Mouse (Mus musculus) heart, postnatal 4 days (tissue): ENCODE data around the gene C8g. TPM values are rescaled to one million over a fixed set of nuclear protein-coding genes. Genes with fewer than 3 reads are reported as not detected.

Experiments
- DNase-seq: peaks from one replicate; pipeline ENCODE4 v3.0.0; 2021
- total RNA-seq, 2 experiments: library from RNA; stranded (reverse); gene quantifications; 2 replicates each; pipeline ENCODE4 v1.2.3; 2021

Gene C8g
- total RNA-seq, 2 experiments from 2014 or later: 0.45 TPM; not detected in 1

- no peak for DNase-seq
These were observed 1.4 kb downstream of the C8g start for GRCm38 (mm10) chr2:25500071-25500575.

DNA sequence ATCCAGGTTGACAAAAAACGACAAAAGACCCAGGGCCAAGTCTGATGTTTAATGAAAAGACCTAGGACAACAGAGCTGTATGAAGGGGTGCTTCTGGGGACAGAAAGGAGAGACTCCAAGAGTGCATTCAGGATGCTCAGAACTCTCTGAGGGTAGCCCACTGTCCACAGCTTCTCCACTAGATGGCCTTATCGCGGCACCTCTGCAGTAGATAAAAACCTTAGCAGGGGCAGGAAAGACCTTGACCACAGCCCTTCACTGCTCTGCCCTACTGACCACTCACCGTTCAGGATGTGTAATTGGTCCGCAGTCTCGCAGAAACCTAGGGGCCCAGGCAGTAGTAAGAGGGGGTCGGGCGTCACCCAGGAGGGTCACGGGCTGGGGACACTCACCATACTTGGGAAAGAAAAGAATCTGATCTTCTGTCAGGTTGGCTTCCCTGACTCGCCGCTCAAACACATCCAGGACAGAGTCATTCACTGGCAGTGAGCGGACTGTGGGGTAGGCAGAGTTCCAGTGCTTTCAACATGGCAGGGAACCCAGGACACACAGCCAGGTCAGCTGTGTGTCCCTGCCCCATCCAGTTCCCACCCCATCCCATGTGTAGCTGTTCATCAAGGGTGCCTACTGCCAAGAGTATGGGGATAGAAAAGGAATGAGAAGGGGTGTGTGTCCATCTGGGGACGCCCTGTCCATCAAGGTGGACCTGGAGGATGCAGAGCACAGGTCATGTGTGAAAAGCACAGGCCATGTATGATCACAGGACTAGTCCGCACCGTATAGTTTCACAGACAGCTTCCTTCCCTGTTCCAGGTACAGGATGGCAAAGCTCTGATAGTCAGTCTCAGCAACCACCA lies 2.7 kb downstream of the C8g start:
- no peak for DNase-seq

DNA sequence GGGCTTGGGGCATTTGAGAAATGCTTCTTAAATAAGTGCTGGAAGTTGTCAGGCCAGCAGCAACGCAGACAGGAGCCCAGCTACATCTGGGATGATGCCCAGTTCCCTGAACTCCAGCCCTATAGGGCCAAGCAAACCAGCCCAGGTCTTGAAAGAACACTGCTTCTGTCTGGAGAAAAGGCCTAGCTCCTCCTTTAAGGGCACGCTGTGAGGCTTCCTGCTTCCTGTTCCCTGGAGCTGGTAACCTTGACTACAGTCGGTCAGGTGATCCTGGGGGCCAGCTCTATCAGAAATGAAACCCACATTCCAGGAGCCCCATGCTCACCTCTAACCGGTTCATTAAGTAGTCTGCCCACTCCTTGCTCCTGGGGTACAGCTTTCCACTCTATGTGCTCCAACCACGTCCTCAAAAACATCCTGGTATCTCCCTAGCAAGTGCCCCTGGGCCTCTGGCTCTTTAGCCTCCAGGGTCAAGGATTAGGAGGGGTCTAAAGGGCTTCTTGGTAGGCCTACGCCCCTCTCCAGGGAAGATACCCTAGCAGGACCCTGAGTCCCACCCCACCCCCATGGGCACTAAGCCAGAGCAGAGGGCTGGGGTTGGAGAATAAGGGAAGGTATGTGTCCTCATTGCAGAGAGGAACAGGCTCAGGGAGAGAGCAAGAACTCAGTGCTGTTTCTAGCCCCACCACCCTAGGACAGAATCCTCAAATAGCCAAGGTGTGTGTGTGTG lies 3.5 kb downstream of the C8g start:
- DNase-seq: no peak

DNA sequence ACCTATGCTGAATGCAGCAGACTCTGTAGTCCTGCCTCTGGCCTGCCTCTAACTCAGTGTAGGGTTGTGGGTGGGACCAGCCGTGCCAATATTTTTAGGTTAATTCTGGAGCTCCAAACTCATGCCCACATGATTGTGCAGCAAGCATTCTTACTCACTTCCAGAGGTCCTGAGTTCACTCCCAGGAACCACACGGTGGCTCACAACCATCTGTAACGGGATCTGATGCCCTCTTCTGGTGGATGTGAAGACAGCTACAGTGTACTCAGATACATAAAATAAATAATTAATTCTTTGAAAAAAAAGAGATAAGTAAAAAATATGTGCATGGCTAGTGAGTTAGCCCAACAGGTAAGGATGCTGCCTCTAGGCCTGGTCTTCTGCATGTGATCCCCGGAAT lies 5.1 kb downstream of the C8g start:
- no peak for DNase-seq

DNA sequence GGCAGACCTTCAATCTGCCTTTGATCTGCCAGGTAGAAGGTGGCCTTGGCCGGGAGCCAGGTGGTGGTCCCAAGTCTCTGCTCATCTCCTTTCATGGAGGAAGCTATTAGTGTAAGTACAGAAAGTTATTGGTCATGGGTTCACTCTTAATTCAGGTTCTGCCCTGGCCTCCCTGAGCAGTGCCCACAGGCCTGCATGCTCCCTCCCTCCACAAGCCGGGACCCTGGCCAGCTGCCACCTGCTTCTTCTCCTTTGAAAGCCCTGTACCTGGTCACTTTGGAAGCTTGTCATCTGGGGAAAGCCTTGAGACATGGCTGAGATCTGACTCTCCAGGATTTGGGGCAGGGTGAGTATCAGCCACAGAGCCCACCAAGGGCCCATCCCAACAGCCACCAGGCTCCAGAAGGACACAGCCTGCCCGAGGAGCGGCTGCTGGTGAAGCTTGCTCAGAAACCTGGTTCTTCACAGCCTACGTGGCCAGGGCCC lies 8.0 kb downstream of the C8g start, which contains the start of gene Lcn12:
Gene Lcn12 (minus strand): TSS at position 436 of the 486 bp plus-strand sequence.
- DNase-seq: no peak

GRCm38 (mm10) chr2:25492988-25493387 lies 8.5 kb downstream of the C8g start:
- DNase-seq: no peak

DNA sequence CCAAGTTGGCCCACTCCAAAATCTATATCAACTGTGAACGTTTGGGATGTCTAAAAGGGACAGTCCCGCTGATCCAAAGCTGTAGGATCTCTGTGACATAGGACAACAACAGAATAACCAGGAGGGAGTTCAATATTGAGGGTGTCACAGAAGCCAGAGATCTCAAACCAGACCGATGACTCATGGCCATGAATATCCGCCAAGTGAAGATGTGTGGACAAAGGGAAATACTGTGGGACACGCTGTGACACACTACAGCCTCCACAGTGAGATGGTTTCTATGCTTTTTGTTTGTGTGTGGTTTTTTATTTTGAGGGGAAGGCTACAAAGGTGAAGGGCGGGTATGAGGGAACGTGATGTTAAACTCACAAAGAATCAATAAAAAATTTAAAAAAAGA lies 12.8 kb downstream of the C8g start:
- DNase-seq: no peak

DNA sequence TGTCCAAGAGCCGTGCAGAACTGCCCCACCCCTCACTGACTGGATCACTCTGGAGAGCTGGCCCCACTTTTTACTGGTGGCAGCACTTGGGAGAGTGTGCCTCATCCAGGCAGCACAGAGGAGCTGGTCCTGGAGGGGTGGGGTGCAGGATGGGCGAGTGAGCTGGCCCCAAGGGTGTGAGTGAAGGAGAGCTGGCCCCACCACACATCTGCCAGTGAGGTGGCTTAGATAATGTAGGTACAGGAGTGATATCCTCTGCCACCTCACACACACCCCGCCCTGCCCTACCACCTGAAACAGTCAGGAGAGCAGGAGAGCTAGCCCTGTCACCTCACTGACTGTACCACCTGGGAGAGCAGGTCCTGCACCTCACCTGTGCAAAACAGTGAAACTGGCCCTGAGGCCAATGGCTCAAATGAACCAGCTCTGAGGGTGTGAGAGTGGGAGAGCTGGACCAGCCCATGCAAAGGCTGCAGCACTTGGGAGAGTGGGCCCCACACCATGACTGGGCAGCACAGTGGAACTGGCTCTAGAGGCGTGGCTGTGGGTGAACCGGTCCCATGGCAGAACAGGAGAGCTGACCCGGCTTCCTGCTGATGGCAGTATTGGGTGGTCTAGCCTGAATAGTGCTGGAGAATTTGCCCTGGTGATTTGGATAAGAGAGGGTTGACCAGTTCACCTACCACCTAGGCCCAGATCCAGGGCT lies 13.4 kb downstream of the C8g start:
- DNase-seq: no peak

DNA sequence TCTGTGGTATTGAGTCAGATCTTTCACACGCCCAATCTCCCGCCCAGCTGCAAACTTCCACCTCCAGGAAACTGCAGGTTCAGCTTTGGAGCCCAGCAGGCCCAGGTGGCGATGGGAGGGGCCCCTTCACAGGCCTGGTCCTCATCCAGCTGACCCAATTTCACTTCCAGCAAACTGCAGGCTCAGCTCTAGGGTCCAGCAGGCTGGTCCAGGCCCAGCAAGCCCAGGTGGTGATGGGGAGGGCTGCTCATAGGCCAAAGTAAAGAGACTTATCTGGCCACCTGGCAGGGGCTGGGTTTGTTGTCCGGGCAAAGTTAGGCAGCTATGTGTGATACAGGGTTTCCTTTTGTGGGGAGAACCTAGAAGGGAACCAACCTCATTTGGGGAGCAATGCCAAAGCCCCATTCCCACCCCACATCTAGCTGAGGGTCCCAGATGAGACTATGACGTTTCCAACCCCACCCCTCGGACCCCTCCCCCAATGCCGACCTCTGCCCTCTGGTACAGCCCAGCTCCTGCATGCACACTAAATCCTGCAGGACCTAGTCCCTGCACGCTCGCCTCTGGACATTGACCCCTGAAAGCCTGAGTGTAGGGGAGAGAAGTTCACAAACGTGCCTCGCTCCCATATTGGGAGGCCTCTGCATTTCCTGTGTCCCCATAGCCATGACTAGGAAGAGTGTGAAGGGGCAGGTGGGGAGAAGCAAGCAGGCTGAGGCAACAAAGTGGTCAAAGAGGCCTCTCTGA lies 16.4 kb downstream of the C8g start:
- no peak for DNase-seq

- DNase-seq: peak; percentile 44
These were observed 18.6 kb downstream of the C8g start for GRCm38 (mm10) chr2:25482969-25483368.

DNA sequence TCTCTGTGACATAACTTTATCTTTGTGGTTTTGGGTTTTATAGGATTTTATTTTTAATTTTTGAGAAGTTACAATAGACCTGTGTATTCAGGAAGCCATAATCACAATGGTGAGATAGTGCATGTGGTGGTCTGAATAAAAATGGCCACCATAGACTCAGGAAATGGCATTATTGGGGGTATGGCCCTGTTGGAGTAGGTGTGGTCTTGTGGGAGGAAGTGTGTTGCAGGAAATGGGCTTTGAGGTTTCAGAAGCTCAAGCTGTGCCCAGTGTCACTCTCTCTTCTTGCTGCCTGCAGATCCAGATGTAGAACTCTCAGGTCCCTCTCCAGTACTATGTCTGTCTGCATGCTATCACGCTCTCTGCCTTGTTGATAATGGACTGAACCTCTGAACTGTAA lies 21.0 kb downstream of the C8g start:
- DNase-seq: no peak

DNA sequence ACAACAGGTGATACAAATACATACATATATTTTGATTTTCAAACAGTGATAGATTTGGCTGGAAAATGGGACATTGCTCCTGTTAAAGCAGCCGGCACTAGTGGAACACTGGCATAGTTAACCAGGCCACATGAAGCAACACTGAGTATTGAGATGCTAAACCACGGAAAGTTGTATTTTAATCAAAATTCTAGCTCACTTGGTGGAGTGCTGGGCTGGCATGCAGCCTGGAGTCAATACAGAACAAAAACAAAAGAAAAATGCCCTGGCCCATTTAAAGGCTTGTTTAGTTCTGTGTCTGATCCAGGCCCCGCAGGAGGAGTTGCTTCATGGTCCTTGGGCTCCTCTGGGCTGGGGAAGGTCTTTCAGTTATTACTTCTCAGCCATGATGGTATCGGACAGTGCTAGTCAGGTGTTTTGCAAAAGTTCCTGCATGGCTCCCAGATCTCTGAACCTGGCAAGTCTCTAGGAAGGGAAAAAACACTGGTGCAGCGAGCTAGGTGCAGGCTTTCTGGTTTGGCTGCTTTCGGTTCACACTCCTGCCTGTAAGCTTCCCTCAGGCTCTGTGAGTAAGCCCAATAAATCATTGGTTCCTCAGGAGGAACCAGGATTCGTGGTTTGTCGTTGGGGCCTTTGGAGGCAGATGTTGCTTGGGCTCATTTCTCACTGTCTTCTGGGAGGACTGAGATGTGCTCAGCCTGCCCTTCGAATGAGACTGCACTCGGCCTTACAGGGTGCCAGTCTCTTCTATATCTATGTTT lies 21.8 kb downstream of the C8g start:
- DNase-seq: no peak

DNA sequence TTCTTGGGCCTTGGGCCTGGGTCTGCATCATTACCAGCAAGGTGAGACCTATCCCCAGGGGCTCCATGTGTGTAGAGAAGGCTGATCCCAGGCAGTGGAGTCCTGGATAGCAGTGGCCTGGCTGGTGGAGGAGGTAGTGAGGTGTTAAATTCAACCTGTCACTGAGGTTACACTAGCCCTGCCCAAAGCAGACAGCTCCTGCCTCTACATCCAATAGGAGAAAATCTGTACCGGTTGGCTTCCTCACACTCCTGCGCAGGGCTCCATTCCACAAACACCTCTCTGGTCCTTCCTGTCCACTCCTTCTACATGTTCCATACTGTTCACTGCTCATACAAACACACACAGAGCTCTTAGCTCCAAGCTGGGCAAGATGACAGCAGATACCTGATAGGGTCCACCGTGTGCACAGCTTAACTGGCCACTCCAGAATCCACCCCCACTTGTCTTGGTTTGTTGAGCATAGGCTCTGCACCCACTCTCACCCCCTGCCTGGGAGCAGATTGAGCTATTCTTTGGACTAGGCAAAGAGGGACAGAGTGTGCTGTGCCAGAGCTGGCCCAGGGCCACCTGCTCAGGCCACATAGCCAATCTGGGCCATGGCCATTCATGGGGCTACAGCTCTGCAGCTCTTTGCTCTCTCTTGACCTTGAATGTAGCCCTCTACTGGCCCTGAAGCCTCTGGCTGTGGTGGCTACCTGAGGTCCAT lies 23.4 kb downstream of the C8g start:
- DNase-seq: no peak

DNA sequence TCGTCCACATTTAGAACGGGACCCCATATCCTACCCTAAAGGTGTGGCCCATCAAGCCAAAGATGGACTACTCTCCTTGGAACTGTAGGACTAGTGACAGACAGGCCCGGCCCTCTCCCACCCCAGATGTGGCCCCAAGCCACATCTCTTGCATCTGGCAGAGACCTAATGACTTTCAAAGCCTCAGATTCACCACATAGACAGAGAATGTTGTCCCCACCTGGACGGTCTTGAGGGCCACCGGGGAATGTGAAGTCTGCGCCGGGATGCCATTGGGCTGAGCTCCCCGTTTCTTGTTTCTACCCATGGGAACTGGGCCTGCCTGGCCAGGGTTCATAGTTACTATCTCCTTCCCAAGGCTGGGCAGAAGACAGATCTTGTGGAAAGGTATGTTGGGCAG lies 24.0 kb downstream of the C8g start:
- no peak for DNase-seq

DNA sequence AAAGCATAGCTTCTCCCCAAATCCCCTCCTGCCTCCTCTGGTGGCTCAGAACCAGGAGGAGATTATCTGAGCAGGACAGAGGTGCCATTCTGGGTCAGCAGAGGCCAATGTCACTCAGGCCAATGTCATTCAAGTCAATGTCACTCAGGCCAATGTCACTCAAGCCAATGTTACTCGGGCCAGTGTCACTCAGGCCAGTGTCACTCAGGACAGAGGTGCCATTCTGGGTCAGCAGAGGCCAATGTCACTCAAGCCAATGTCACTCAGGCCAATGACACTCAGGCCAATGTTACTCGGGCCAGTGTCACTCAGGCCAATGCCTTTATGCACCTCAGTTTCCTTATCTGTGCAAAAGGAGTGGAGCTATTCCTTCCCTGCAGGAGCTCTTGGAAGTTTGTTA lies 29.0 kb downstream of the C8g start:
- no peak for DNase-seq

DNA sequence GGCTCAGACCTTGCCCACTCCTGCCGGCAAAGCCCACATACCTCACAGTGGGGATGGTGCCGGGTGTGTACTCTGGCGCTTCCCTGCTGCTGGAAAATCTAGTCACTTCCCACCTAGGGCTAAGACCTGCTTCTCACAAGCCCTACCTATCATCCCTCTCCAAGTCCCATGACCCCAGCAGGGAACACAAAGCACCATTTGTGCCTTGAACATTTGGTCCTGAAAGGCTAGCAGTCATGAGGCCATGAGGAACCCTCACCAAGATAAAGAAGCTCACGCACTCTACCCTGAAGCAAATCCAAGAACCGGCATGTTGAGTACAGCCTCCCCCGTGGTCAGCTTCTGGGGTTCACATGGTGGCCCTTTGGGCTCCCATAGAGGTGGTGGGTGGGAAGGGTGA lies 31.6 kb downstream of the C8g start, which contains the start of gene Ptgds:
Gene Ptgds (minus strand): TSS at position 78 of the 400 bp plus-strand sequence.
- DNase-seq: no peak

GRCm38 (mm10) chr2:25468962-25469915 lies 32.3 kb downstream of the C8g start:
- peak; percentile 78 for DNase-seq

DNA sequence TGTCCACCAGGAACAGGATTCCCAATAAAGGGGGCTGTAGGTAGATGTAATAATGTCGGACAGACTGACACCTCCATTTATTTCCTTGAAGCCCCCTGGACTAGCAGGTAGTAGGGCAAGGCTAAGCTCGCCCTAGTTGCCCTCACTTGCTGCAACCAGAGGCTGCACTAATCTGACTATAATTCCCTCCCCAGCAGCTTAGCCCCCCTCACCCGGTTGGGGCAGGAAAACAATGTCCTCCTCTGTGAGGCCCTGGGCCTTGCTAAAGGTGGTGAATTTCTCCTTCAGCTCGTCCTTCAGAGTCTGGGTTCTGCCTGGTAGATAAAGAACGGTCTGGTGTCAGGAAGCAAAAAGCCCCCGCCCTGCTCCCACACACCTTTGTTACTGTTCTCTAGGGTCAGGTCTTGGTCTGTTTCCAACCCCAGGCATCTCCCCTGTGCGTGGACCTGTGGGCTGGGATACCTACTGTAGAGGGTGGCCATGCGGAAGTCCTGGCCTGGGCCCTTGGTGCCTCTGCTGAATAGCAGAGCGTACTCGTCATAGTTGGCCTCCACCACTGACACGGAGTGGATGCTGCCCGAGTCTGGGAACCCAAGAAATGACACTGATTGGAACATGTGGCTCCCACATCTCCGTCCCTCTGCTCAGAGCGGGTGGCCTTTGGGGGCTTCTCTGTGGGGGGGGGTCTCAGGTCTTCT lies 33.8 kb downstream of the C8g start:
- peak; percentile 53 for DNase-seq
